ENCODE assay signal across 9 mouse cellular contexts in genomic region chr6:49211596-49211995, GRCm38 (mm10). TPM values are rescaled to one million over a fixed set of nuclear protein-coding genes. Genes with fewer than 3 reads are reported as not detected.
DNase-seq lines count a peak whose midpoint lies in the region; ATAC-seq and TF ChIP-seq lines count a peak whose summit lies in the region.
"Had no signal": no experiment of that assay in that cellular context is flagged by ENCODE, and none has a peak within 500 bp of the region (broad histone marks: within the 10 kb centered on the region; RNA-seq: fewer than 3 reads in every experiment).

No protein-coding gene starts in this region.

- peaks cover 39% of the 10 kb centered on the region for H3K4me1 ChIP-seq in heart, postnatal 0 days (ENCODE audit: control insufficient read depth, insufficient read depth)
- peaks cover 5% of the 10 kb centered on the region for H3K4me1 ChIP-seq in embryonic facial prominence, embryonic 11.5 days (ENCODE audit: control insufficient read depth, insufficient read depth, low read length)
- H3K4me1 ChIP-seq in hindbrain, embryonic 12.5 days: peaks cover 43% of the 10 kb centered on the region
- peaks cover 47% of the 10 kb centered on the region for H3K4me1 ChIP-seq in liver, embryonic 16.5 days (ENCODE audit: control insufficient read depth, low read depth, low read length)

- WGBS in heart, postnatal 0 days: 47% methylated on average over 5 of the region's 5 CpGs
- WGBS in embryonic facial prominence, embryonic 11.5 days: 15% methylated on average over 5 of the region's 5 CpGs
- WGBS in hindbrain, embryonic 12.5 days: 28% methylated on average over 5 of the region's 5 CpGs
- 28% methylated on average over 5 of the region's 5 CpGs for WGBS in liver, embryonic 16.5 days (ENCODE audit: insufficient replicate concordance)

- intact Hi-C loops in heart, postnatal 25 days (cut with DNase I): no loop called here
- intact Hi-C loops in gastrocnemius, adult 2 months (cut with DNase I): no loop called here

- TF ChIP-seq EP300 in heart, postnatal 0 days (IDR thresholded peaks at IDR 0.05; ENCODE audit: low read depth): no peak

- H3K4me2 ChIP-seq in heart, postnatal 0 days (ENCODE audit: low read depth, low read length): no peak overlapping the region
- H3K4me2 ChIP-seq in embryonic facial prominence, embryonic 11.5 days (ENCODE audit: low read depth, low read length): peak overlapping the region; percentile 33
- peak overlapping the region; percentile 91 for H3K4me2 ChIP-seq in hindbrain, embryonic 12.5 days (replicated peaks)
- 0 out of 2 replicates have a peak overlapping the region, but pooled peaks have one; percentile 24 for H3K4me2 ChIP-seq in liver, embryonic 16.5 days (ENCODE audit: low read depth, low read length)

- H3K36me3 ChIP-seq in heart, postnatal 0 days (replicated peaks; ENCODE audit: control insufficient read depth, insufficient read depth, low read length): no peaks in the 10 kb centered on the region
- H3K36me3 ChIP-seq in embryonic facial prominence, embryonic 11.5 days (replicated peaks; ENCODE audit: control insufficient read depth, insufficient read depth, low read depth, low read length): peaks cover under 1% of the 10 kb centered on the region; the same call in 1 of the 2 replicates
- H3K36me3 ChIP-seq in hindbrain, embryonic 12.5 days: peaks cover 7% of the 10 kb centered on the region
- no peaks in the 10 kb centered on the region for H3K36me3 ChIP-seq in liver, embryonic 16.5 days (ENCODE audit: control insufficient read depth, insufficient read depth)

- peak; percentile 5 for DNase-seq in heart, postnatal 0 days (ENCODE audit: low spot score)
- DNase-seq in heart, postnatal 25 days (ENCODE audit: low spot score): no peak
- DNase-seq in embryonic facial prominence, embryonic 11.5 days (ENCODE audit: low spot score): peak; percentile 30
- no peak for DNase-seq in gastrocnemius, adult 2 months
- DNase-seq in left cerebral cortex, adult 18-20 months (ENCODE audit: low spot score in 2 of 2): no peak
- no peak for DNase-seq in cerebellum, postnatal 36 days

- TF ChIP-seq CTCF in heart, postnatal 0 days (IDR thresholded peaks at IDR 0.05; ENCODE audit: low read depth): no peak
- TF ChIP-seq CTCF in gastrocnemius, adult 2 months (IDR thresholded peaks at IDR 0.05): no peak

- no peaks in the 10 kb centered on the region for H3K9me3 ChIP-seq in heart, postnatal 0 days (replicated peaks; ENCODE audit: control insufficient read depth, low read length)
- no peaks in the 10 kb centered on the region for H3K9me3 ChIP-seq in embryonic facial prominence, embryonic 11.5 days (replicated peaks; ENCODE audit: control insufficient read depth, low read length)
- no peaks in the 10 kb centered on the region for H3K9me3 ChIP-seq in hindbrain, embryonic 12.5 days (replicated peaks)
- no peaks in the 10 kb centered on the region for H3K9me3 ChIP-seq in liver, embryonic 16.5 days (replicated peaks; ENCODE audit: control insufficient read depth, low read length)

- ATAC-seq in heart, postnatal 0 days (ENCODE audit: insufficient read depth, low read depth): no peak
- ATAC-seq in embryonic facial prominence, embryonic 11.5 days (replicated peaks; ENCODE audit: insufficient number of reproducible peaks, low FRiP score, low TSS enrichment, low read depth): no peak
- no peak for ATAC-seq in hindbrain, embryonic 12.5 days (ENCODE audit: low FRiP score)
- no peak for ATAC-seq in liver, embryonic 16.5 days (ENCODE audit: low read depth)

- H3K4me3 ChIP-seq in heart, postnatal 0 days (ENCODE audit: low read depth, low read length): no peak overlapping the region
- H3K4me3 ChIP-seq in embryonic facial prominence, embryonic 11.5 days (ENCODE audit: low read depth, low read length): peak overlapping the region; percentile 10; the same call in 1 of the 2 replicates
- H3K4me3 ChIP-seq in hindbrain, embryonic 12.5 days: no peak overlapping the region
- H3K4me3 ChIP-seq in liver, embryonic 16.5 days (ENCODE audit: low read depth, low read length): no peak overlapping the region
- no peak overlapping the region for H3K4me3 ChIP-seq in gastrocnemius, adult 2 months
- H3K4me3 ChIP-seq: erythroblast, embryonic 14.5 days had no signal

- peak overlapping the region; percentile 66; the same call in 1 of the 2 replicates for H3K27ac ChIP-seq in heart, postnatal 0 days (ENCODE audit: low read depth)
- H3K27ac ChIP-seq in embryonic facial prominence, embryonic 11.5 days (replicated peaks; ENCODE audit: low read depth, low read length): no peak overlapping the region
- H3K27ac ChIP-seq in hindbrain, embryonic 12.5 days: no peak overlapping the region
- H3K27ac ChIP-seq in liver, embryonic 16.5 days (ENCODE audit: low read length): 0 out of 2 replicates have a peak overlapping the region, but pooled peaks have one; percentile 37
- H3K27ac ChIP-seq in gastrocnemius, adult 2 months: no peak overlapping the region

- no peak overlapping the region for H3K9ac ChIP-seq in heart, postnatal 0 days (replicated peaks; ENCODE audit: low read depth, low read length)
- no peak overlapping the region for H3K9ac ChIP-seq in embryonic facial prominence, embryonic 11.5 days (replicated peaks; ENCODE audit: low read length)
- no peak overlapping the region for H3K9ac ChIP-seq in hindbrain, embryonic 12.5 days
- no peak overlapping the region for H3K9ac ChIP-seq in liver, embryonic 16.5 days (ENCODE audit: low read depth, low read length)

- H3K27me3 ChIP-seq in heart, postnatal 0 days (ENCODE audit: control insufficient read depth, insufficient read depth, low read length): no peaks in the 10 kb centered on the region
- H3K27me3 ChIP-seq in embryonic facial prominence, embryonic 11.5 days (ENCODE audit: control insufficient read depth, insufficient read depth, low read length): no peaks in the 10 kb centered on the region
- no peaks in the 10 kb centered on the region for H3K27me3 ChIP-seq in hindbrain, embryonic 12.5 days
- H3K27me3 ChIP-seq in liver, embryonic 16.5 days (ENCODE audit: control insufficient read depth, insufficient read depth, low read depth, low read length): no peaks in the 10 kb centered on the region

RNA-seq across cellular contexts. Expression of gene Igf2bp3, which starts 3.2 kb away (rescaled TPM):
- total RNA-seq in heart, postnatal 0 days (2014; rRNA removed; ENCODE audit: low replicate concordance): 9.4 and 21.5 TPM in 2 replicates
- 19.0 and 21.0 TPM in 2 replicates for polyA plus RNA-seq in heart, postnatal 0 days (2015; fragmentation: Nextera tagmentation; extraction: Ambion mirVana)
- under 1 TPM; 0.34 to 0.36 TPM for total RNA-seq in heart, postnatal 25 days (2021)
- 138 and 149 TPM in 2 replicates for polyA plus RNA-seq in embryonic facial prominence, embryonic 11.5 days (2014; fragmentation: Nextera tagmentation; extraction: Ambion mirVana)
- 95.3 and 100 TPM in 2 replicates for polyA plus RNA-seq in hindbrain, embryonic 12.5 days (2016; fragmentation: Nextera tagmentation; extraction: Ambion mirVana)
- 16.4 and 17.9 TPM in 2 replicates for polyA plus RNA-seq in liver, embryonic 16.5 days (2015; fragmentation: Nextera tagmentation; extraction: Ambion mirVana)
- under 1 TPM; 0.06 to 0.13 TPM for total RNA-seq in gastrocnemius, adult 2 months (2021)
- total RNA-seq in left cerebral cortex, adult 18-20 months (2021): not detected

RNA-seq across cellular contexts. Expression of gene Tra2a, which starts 52.2 kb away (rescaled TPM):
- 33.6 and 41.8 TPM in 2 replicates for total RNA-seq in heart, postnatal 0 days (2014; rRNA removed; ENCODE audit: low replicate concordance)
- polyA plus RNA-seq in heart, postnatal 0 days (2015; fragmentation: Nextera tagmentation; extraction: Ambion mirVana): 26.0 and 32.5 TPM in 2 replicates
- 10 to 100 TPM; 24.8 to 34.4 TPM for total RNA-seq in heart, postnatal 25 days (2021)
- 53.3 and 55.5 TPM in 2 replicates for polyA plus RNA-seq in embryonic facial prominence, embryonic 11.5 days (2014; fragmentation: Nextera tagmentation; extraction: Ambion mirVana)
- 142 and 148 TPM in 2 replicates for polyA plus RNA-seq in hindbrain, embryonic 12.5 days (2016; fragmentation: Nextera tagmentation; extraction: Ambion mirVana)
- 38.0 and 42.4 TPM in 2 replicates for polyA plus RNA-seq in liver, embryonic 16.5 days (2015; fragmentation: Nextera tagmentation; extraction: Ambion mirVana)
- total RNA-seq in gastrocnemius, adult 2 months (2021): 10 to 100 TPM; 15.0 to 30.8 TPM
- 10 to 100 TPM; 80.5 to 84.7 TPM for total RNA-seq in left cerebral cortex, adult 18-20 months (2021)

Comparison
In these comparisons a context has a peak if more than half of its experiments do, and no peak if none do; other contexts are left out.
1. DNase-seq: peak in heart, postnatal 0 days (single experiment) and embryonic facial prominence, embryonic 11.5 days (single experiment); none in heart, postnatal 25 days (single experiment), gastrocnemius, adult 2 months (single experiment), left cerebral cortex, adult 18-20 months (0 of 2) and cerebellum, postnatal 36 days (0 of 2).
2. H3K27ac ChIP-seq: peak in heart, postnatal 0 days (single experiment) and liver, embryonic 16.5 days (single experiment); none in embryonic facial prominence, embryonic 11.5 days (single experiment), hindbrain, embryonic 12.5 days (single experiment) and gastrocnemius, adult 2 months (single experiment).